Mouse (Mus musculus): ENCODE data around the gene Ccdc34.
"Not testable (repeated sequence)": the region's sequence is repeated elsewhere in the genome, so short reads cannot be mapped to it uniquely, and the experiment has no call there.

Gene Ccdc34

DNA sequence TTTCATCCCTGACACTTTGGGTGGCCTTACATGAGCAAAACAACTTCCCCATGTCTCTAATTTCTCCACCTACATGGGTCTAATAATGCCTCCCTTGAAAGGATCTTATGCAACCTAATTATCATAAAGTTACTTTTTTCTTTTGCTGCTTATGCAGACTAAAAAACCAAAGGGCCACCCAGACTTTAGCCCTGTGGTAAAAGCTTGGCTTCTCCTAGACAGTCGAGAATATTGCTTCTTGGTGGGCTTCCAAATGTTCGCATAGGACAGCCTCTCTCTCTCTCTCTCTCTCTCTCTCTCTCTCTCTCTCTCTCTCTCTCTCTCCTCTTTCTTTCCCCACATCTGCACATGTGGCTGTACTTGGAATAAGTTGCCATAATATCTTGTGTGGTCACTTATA, 60.0 kb downstream of the Ccdc34 start:
- no peak for DNase-seq (ENCODE audit: low spot score)

DNA sequence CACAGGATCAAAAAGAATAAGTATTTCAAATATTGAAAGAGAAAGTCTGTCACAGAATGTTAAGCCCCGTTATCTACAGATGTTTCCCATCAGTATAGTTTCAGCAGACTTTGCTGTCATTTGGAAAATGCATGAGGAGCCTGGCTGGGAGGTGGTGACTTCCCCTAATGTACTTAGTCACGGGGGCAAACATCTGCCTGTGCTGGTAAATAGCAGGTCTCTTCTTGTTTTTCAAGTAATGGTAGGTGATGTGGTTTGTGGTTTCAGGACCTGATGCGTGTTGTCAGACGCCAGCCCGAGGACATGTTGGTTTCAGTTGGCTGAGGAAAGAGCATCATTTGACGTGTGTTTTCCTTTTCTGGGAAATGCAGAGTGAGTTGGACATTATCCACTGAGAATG, 62.9 kb downstream of the Ccdc34 start:
- DNase-seq (ENCODE audit: low spot score) = no peak

DNA sequence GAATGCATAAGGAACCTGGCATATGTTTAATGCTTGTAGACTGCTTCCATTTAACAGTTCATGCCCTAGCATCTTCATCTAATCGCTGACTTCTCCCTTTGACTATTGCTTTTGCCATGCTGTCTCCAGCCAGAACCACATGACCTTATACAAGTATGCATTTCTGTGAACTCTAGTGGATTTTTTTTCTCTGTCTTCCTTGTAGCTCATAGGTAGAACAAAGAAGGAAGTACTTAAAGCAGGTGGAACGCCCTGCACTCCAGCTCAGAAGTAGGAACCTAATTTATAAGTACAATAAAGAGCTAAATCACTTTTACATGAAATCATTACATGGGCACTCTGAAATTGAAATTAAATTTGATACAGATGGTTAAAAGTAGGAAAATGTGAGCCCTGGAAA, 65.4 kb downstream of the Ccdc34 start:
- no peak for DNase-seq (ENCODE audit: low spot score)

DNA sequence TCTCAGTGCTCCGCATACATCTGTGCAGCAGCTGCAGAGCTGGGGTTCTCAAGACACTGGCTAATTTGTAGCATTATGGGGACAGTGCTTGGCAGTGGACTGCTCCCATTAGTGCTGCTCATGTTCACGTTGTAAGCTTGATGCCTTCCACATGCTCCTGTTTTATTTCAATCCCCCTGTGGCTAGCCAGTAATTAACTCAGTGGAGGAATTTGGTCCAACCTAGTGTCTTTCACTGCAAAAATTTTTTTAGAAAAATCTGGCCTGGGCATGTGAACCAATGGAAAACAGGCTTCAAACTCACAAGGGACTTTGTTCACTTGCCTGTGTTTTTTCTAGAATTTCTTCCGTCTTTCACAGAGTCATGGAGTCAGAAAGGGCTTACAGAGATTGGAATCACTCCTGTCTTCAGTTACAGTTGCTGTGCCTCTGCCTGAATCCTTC, 68.1 kb downstream of the Ccdc34 start:
- no peak for DNase-seq (ENCODE audit: low spot score)

DNA sequence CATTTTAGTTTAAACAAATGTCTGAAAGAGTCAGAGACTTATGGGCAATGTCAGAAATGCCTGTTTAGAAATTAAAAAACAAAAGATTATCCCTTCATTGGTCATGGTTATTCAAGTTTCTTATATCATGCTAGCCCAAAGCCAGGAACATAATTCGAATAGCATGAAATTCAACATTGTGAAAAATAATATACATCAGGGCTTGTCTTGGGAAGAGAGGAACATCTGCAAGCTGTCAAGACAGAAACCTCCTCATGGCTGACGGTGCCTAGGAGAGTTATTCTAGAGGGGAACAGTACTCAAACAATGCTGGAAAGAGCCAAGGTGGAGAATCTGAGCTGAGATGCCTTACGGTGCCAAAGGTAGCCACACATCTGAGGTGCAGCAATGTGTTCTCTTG, 96.5 kb downstream of the Ccdc34 start:
- no peak for DNase-seq (ENCODE audit: low spot score)

GRCm38 (mm10) chr2:110129396-110129795, 111.8 kb downstream of the Ccdc34 start:
- DNase-seq (ENCODE audit: low spot score) = no peak

GRCm38 (mm10) chr2:110131573-110131972, 114.0 kb downstream of the Ccdc34 start:
- no peak for DNase-seq (ENCODE audit: low spot score)

DNA sequence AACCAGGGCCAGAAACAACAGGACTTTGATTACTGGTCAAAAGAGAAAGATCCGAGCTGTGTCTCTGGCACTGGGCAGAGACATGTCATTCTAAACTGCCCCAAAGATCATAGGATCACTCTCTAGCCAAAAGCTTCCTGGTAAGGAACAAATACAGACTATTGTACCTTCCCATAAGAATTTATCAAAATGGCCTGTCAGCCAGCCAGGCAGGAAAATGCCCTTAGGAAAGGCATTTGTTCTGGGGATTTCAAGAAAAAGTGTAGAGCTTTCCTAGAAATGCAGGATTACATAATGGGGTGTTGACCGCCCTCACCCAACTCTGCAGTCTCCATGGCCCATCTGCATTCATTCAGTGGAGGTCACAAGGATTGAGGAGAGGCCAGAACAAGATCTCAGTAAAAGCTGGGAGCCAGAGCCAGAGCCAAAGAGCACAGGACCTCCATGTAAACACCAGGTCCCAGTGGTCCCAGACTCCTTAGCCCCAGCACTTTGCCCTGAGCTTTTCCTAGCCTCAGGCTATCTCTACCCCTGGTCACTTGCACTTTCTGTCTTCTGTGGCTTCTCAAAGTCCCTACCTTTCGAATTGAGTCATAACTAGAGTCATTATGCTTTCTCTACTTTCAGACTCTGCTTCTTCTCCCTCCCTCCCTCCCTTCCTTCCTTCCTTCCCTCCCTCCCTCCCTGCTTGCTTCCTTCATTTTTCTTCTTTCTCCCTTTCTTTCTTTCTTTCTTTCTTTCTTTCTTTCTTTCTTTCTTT, 115.9 kb downstream of the Ccdc34 start:
- no peak for DNase-seq (ENCODE audit: low spot score)

GRCm38 (mm10) chr2:110134765-110135594, 117.4 kb downstream of the Ccdc34 start:
- DNase-seq (ENCODE audit: low spot score) = peak; percentile 16

- DNase-seq (ENCODE audit: low spot score) = no peak
These were observed 119.7 kb downstream of the Ccdc34 start for GRCm38 (mm10) chr2:110137291-110137690.

DNA sequence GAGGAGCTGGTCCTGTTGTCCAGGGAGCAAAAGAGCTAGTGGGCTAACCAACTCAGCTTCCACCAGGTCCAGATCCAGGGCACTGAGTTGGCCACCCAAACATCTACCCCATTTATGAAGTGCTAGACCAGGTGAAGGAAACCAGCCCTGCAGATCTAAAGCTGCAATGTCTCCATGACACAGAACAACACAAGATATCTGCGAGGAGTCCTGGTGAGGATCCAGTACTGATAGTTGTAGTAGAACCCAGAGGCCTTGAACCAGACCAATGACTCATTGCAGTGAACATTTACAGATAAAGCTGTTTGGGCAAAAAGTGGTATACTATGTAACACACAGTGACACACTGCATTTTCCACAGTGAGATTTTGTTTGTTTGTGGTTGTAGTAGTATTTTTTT, 120.5 kb downstream of the Ccdc34 start:
- DNase-seq (ENCODE audit: low spot score) = no peak

DNA sequence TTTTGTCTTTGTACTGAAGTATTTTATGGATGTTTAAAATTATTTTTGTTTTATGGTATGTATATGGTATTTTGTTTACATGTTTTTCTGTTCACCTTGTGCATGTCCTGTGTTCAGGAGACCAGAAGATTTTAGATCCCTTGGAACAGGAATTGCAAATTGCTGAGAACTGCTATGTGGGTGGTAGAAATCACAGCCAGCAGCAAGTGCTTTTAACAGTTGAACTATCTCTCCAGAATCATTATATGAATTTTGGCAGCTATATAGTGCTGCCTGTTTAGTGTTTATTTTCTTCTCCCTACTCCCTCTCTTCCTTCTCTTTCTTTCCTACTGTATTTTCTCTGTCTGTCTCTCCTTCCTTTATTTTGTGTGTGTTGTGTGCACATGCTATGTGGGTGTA, 130.4 kb downstream of the Ccdc34 start:
- DNase-seq (ENCODE audit: low spot score) = not testable (repeated sequence)

DNA sequence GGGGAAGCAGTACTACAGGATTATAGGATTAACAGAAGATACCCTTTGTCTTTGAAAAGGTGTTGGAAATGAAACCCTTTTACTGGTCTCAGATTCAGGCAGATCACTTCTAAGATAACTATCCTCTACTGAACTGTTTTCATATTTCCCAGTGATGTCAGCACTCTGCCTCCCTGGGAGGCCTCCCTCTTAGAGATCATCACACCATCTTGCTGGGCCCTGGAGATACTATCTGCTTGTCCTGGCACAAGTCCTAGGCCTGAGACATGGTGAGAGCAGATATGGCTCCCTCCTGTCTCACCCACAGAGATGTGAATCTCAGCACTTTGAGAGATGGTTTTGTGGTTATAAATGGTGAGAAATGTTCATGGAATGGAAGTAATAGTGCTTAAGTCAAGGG, 131.6 kb downstream of the Ccdc34 start:
- DNase-seq (ENCODE audit: low spot score) = no peak

- DNase-seq (ENCODE audit: low spot score) = no peak
These were observed 138.7 kb downstream of the Ccdc34 start for GRCm38 (mm10) chr2:110156321-110156720.

DNA sequence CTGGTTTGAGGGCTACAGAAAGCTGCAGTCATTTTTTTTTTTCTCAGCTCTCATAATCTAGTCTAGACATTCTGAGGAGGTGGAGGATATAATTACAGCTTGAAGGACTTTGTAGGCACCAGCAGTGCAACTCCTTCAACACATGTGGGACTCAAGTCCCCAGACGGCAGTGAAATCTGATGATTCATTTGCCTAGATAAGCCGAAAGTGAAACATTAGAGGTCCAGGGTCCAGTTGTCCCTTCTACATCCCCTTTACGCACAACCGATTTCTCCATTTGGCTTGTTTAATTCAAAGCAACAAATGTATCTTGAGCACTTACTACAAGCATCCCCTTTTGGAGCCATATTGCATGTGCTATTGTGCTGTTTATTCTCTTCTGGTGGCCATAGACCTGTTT, 147.4 kb downstream of the Ccdc34 start:
- DNase-seq (ENCODE audit: low spot score) = no peak

DNA sequence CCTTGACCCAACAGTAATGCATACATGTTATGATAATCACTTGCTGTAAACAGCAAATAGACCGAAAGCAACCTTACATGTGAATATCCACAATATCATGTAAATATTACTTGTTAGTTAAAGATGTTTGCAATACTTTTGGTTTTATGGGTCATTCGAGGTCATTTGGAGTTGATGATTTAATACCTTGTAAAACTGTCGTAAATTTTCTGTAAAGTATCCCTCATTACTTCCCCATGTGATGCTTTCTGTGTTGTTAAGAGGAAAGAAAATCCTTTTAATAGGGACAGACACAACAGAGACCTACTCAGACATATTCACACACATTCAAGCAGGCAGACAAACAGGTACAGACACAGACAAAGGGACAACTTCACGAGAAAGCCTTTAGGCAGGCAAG, 150.1 kb downstream of the Ccdc34 start:
- DNase-seq (ENCODE audit: low spot score) = no peak

DNA sequence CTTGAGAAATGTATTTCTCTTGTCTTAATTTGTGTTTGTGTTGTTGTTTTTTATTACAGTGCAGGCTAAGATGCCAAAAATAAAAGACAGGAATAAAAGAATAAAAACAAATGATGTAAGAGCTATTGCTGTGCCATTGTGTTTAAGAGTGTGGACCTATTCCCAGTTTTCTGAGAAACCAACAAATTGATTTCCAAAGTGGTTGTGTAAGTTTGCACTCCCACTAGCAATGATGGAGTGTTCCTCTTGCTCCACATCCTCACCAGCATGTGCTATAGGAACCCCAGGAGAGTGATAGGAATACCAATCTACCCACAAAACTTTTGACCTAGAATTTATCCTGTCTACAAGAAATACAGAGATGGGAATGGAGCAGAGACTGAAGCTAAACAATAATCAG, 150.7 kb downstream of the Ccdc34 start:
- DNase-seq (ENCODE audit: low spot score) = no peak

- no peak for DNase-seq (ENCODE audit: low spot score)
These were observed 154.8 kb downstream of the Ccdc34 start for GRCm38 (mm10) chr2:110172456-110172855.

DNA sequence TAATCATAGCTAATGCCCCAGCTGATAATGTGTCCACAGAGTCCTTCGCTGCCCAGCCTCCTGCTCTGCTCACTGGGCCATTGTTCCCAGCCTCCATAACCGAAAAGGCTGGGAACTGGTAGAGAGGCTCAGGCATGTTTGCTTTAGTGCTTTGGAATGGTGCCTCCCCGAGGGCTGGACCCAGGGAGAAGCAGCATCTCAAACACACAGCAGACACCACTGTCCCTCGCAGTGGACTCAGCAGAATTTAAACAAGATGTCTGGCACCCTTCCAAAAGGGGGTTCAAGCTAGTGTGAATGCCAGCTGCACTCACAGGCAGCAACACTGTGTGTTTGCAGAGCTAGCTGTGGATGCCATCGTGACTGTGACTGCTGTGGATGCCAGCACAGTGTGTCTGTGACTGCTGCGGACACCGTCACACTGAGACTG, 156.2 kb downstream of the Ccdc34 start:
- DNase-seq (ENCODE audit: low spot score) = no peak

GRCm38 (mm10) chr2:110176761-110177400, 159.3 kb downstream of the Ccdc34 start:
- no peak for DNase-seq (ENCODE audit: low spot score)

DNA sequence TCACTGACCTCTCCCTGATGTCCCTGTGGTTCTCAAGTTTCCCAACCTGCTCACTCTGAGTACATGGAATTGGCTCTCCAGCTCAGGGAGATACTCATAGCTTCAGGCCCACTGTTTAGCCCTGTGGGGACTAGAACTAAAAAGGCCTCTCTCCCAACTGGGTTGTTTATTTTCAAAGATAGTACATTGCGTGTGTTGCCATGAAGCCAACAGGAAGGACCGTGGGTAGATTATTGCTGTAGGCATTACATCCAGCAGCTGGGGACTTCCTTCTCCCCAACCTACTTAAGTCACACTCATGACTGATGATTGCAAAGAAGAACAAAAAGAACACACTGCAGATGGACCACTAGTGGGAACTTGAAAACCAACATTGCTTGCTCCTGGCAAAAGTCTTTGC, 159.8 kb downstream of the Ccdc34 start:
- no peak for DNase-seq (ENCODE audit: low spot score)

GRCm38 (mm10) chr2:110177879-110178278, 160.3 kb downstream of the Ccdc34 start:
- DNase-seq (ENCODE audit: low spot score) = no peak
